Mouse (Mus musculus) adrenal gland, adult 8-10 months (tissue): ENCODE data around the gene Suclg2. TPM values are rescaled to one million over a fixed set of nuclear protein-coding genes. Genes with fewer than 3 reads are reported as not detected.

Source experiments
- DNase-seq: peaks from one replicate; pipeline ENCODE4 v3.0.0; 2022
- total RNA-seq, 4 experiments: library from RNA; stranded (reverse); gene quantifications; 2 replicates each; pipeline ENCODE4 v1.2.4; 2022

Suclg2 gene
- total RNA-seq, 4 experiments from 2014 or later: 112 to 157 (median 136) TPM

DNA sequence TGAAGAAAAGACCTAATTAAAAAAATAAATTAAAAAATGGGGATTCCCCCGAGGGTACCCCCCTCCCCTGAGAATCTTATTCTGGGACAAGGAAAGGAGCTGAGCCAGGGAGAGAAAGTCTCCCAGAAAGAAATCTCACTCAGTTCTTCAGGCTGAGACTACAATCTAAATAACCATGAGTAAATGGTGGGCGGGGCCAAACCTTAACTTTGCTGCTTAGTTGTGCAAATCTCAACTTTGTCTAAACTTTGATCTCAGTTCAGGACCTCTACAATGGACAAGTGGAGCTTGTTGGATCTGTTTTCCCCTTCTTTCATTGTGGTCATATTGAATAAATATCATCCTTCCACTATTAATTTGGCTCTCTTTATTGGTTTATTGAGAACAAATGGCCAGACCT lies 272.4 kb downstream of the Suclg2 start:
- no peak for DNase-seq

DNA sequence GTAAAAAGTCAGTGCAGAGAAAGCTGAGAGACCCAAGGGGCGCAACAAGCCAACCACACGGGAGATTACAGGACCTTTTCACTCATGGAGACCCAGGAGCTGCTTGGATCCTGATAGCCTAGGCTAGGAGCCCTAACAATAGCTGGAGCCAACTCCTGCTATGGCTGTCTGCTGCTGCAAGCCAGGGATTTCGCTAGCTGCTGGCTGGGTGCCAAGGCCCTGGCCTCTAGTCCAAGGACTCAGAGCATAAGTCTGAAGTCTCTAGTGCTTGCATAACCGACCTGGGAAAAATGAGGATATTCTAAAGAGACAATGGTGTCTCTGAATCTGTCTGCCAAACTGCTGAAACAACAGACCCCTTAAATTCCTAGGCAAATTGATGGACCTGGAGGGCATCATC lies 273.6 kb downstream of the Suclg2 start:
- DNase-seq: peak; percentile 82
